Mouse (Mus musculus): ENCODE data around the gene Cul7. TPM values are rescaled to one million over a fixed set of nuclear protein-coding genes. Genes with fewer than 3 reads are reported as not detected.
A peak's percentile ranks its signal among the peaks of the same experiment; 100 is the strongest.

Cul7 gene
- total and polyA plus RNA-seq, 3 experiments, result 33.3 to 82.5 (median 68.1) TPM

DNA sequence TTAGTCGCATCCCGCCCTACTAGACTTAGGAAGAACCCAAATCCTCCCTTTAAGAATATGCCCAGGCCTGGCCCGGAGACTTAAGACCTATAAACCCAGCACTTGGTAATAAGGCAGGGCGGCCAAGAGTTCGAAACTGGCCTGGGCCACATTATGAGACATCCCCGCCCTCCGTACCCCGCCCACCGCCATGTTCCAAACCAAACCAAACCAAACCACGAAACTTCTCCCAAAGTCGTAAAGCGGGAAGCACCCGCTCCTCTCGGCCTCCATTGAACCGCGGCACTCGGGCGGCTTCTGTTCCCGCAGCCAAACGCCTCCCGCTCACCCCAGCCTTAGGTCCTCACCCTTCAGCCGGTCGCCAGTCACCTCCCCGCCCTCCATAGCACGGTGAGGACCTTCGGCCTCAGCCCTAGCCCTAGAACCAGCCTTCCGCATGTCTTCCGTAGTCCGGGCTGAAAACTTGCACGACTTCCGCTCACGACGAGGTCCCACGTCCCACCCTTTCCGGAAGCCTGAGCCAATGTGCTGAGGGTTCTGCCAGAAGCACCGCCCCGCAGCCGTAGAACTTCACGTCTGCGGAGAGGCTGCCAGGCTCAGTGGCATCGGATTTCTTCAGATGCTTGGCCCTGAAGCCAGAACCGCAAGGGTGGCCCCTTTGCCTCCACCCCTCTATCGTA lies 23.9 kb downstream of the Cul7 start, which contains the start of gene Rrp36:
Rrp36 (minus strand) TSS at position 503 of the 680 bp plus-strand sequence.
- peak; percentile 97 for TF ChIP-seq ELF1 (IDR thresholded peaks at IDR 0.05; ENCODE audit: low read depth, low read length)
- no peak for TF ChIP-seq JUN (IDR thresholded peaks at IDR 0.05; ENCODE audit: insufficient read depth, low read depth, low read length)
- TF ChIP-seq IRF4 (IDR thresholded peaks at IDR 0.05; ENCODE audit: low read depth, low read length), result no peak
- peak; percentile 47 for TF ChIP-seq NELFE (IDR thresholded peaks at IDR 0.05; ENCODE audit: low read depth, low read length)
- no peak for TF ChIP-seq ZC3H11A (IDR thresholded peaks at IDR 0.05; ENCODE audit: low read depth, low read length)
- peak; percentile 71; the same call in 1 of the 2 replicates for TF ChIP-seq ZMIZ1 (IDR thresholded peaks at IDR 0.05; ENCODE audit: low read depth, low read length)
- TF ChIP-seq POLR2AphosphoS2 (IDR thresholded peaks at IDR 0.05; ENCODE audit: low read depth, low read length), result peak; percentile 97
- TF ChIP-seq POLR2A (IDR thresholded peaks at IDR 0.05; ENCODE audit: low read depth, low read length), result peak; percentile 90
- TF ChIP-seq SIN3A (IDR thresholded peaks at IDR 0.05; ENCODE audit: low read length), result peak; percentile 90
- no peak for TF ChIP-seq CHD1 (IDR thresholded peaks at IDR 0.05; ENCODE audit: low read depth, low read length)
- TF ChIP-seq JUND (conservative IDR thresholded peaks at IDR 0.05; ENCODE audit: low read depth, low read length), result no peak
- peak; percentile 84 for TF ChIP-seq HCFC1 (IDR thresholded peaks at IDR 0.05; ENCODE audit: low read depth, low read length)
- TF ChIP-seq MAZ (IDR thresholded peaks at IDR 0.05; ENCODE audit: low read depth, low read length), result no peak
- no peak for TF ChIP-seq RCOR1 (conservative IDR thresholded peaks at IDR 0.05; ENCODE audit: low read depth, low read length)
- TF ChIP-seq MXI1 (IDR thresholded peaks at IDR 0.05; ENCODE audit: low read depth, low read length), result peak; percentile 95
- no peak for TF ChIP-seq ZNF384 (IDR thresholded peaks at IDR 0.05; ENCODE audit: low read depth, low read length)
- 0 out of 2 replicates have a peak, but pooled peaks have one; percentile 17 for TF ChIP-seq TBP (conservative IDR thresholded peaks at IDR 0.05; ENCODE audit: low read depth, low read length)
- Histone ChIP-seq H3K36me3 (replicated peaks in 1 of 2; ENCODE audit: control insufficient read depth in 1 of 2, insufficient read depth in 1 of 2, low read length in 1 of 2) (peaks cover 66 to 82% of the 10 kb centered on the region in 2 experiments), H3K9ac (ENCODE audit: insufficient read depth, low read depth) (peak within 1 kb of the TSS; percentile 45), H3K4me2 (ENCODE audit: insufficient read depth, low read depth, poor library complexity, severe bottlenecking) (peak within 1 kb of the TSS; percentile 90), H3K27me3 (replicated peaks) (no peaks in the 10 kb centered on the region), H3K4me1 (ENCODE audit: control insufficient read depth in 1 of 2, insufficient read depth in 2 of 2) (peaks cover 13 to 37% of the 10 kb centered on the region in 2 experiments), H3K4me3 (replicated peaks in 1 of 3; ENCODE audit: low read depth in 2 of 3, low read length in 2 of 3, poor library complexity in 1 of 3) (peak within 1 kb of the TSS; percentile 64 to 94 (median 81)), H3K79me2 (replicated peaks; ENCODE audit: control insufficient read depth, extremely low read depth, insufficient read depth, poor library complexity, severe bottlenecking) (peaks cover 31% of the 10 kb centered on the region), H3K27ac (ENCODE audit: insufficient read depth, low read depth) (peak within 1 kb of the TSS; percentile 35), H3K9me3 (replicated peaks; ENCODE audit: low read length) (peaks cover 7% of the 10 kb centered on the region)
- peak; percentile 94 for DNase-seq (ENCODE audit: extremely low read depth)
- in situ Hi-C loops (cut with MboI; ENCODE audit: low pct_ligation_motif_present, low pct_unique_long_range_greater_than_20kb, low sequenced_read_pairs) (no loop called here), dilution Hi-C loops (cut with MboI; ENCODE audit: extremely low pct_ligation_motif_present, extremely low pct_unique_long_range_greater_than_20kb, low sequenced_read_pairs) (no loop called here)

DNA sequence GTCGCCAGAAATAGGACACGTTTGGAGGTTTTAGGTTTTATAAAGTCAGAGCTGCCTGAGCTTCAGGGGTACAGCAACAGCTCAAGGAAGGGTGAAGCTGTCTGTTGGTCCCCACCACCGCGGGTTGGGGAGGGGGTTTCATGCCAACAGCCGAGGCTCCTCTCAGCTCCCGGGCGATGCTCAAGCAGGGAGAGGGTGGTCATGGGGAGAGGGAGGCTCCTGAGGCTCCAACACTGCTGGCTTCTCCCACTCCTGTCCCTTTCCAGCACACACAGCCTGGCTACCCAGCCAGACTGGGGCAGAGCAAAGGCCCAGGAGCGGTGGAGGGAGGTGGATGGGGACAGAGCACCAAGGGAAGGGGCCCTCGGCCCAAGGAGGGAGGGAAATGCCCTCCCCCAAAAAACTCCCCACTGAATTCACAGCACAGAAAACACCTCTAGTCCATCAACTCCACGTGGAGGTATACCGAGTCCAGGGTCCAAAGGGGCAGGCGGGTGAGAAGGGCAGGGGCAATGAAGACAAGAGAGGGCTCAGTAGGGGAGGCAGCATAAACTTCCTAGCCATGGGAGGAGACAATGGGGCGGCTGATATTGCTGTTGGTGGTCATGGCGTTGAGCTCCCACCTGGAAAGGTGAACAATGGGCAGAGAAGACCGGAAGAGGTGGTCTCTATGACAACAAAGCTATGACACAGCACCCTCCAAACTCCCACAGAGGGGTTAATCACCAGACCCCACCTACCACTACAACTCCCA lies 24.6 kb downstream of the Cul7 start:
- H3K36me3 ChIP-seq (replicated peaks in 1 of 2; ENCODE audit: control insufficient read depth in 1 of 2, insufficient read depth in 1 of 2, low read length in 1 of 2), result peaks cover 61 to 76% of the 10 kb centered on the region in 2 experiments
- TF ChIP-seq JUND (conservative IDR thresholded peaks at IDR 0.05; ENCODE audit: low read depth, low read length) (no peak), ZMIZ1 (IDR thresholded peaks at IDR 0.05; ENCODE audit: low read depth, low read length) (no peak), IRF4 (IDR thresholded peaks at IDR 0.05; ENCODE audit: low read depth, low read length) (no peak), POLR2AphosphoS2 (IDR thresholded peaks at IDR 0.05; ENCODE audit: low read depth, low read length) (no peak), TBP (conservative IDR thresholded peaks at IDR 0.05; ENCODE audit: low read depth, low read length) (no peak), NELFE (IDR thresholded peaks at IDR 0.05; ENCODE audit: low read depth, low read length) (no peak), MAZ (IDR thresholded peaks at IDR 0.05; ENCODE audit: low read depth, low read length) (no peak), RAD21 (IDR thresholded peaks at IDR 0.05; ENCODE audit: low read depth, low read length) (no peak), MAFK (IDR thresholded peaks at IDR 0.05; ENCODE audit: insufficient replicate concordance, low read length) (no peak), USF2 (conservative IDR thresholded peaks at IDR 0.05; ENCODE audit: low read depth, low read length) (no peak), UBTF (IDR thresholded peaks at IDR 0.05; ENCODE audit: low read depth, low read length) (no peak), PAX5 (IDR thresholded peaks at IDR 0.05; ENCODE audit: low read length) (no peak), E2F4 (IDR thresholded peaks at IDR 0.05; ENCODE audit: insufficient replicate concordance, low read depth, low read length) (no peak), CHD1 (IDR thresholded peaks at IDR 0.05; ENCODE audit: low read depth, low read length) (no peak), POLR2A (IDR thresholded peaks at IDR 0.05; ENCODE audit: low read depth, low read length) (no peak), RCOR1 (conservative IDR thresholded peaks at IDR 0.05; ENCODE audit: low read depth, low read length) (no peak), HCFC1 (IDR thresholded peaks at IDR 0.05; ENCODE audit: low read depth, low read length) (no peak), MAX (IDR thresholded peaks at IDR 0.05; ENCODE audit: low read length) (no peak), ZKSCAN1 (IDR thresholded peaks at IDR 0.05; ENCODE audit: borderline replicate concordance, low read depth, low read length) (no peak), KAT2A (IDR thresholded peaks at IDR 0.05; ENCODE audit: insufficient replicate concordance, low read length) (no peak)

More for the DNA sequence above, 24.6 kb downstream of the Cul7 start:
- Histone ChIP-seq H3K4me1 (ENCODE audit: control insufficient read depth in 1 of 2, insufficient read depth in 2 of 2) (peaks cover 13 to 44% of the 10 kb centered on the region in 2 experiments), H3K27me3 (replicated peaks) (no peaks in the 10 kb centered on the region), H3K79me2 (replicated peaks; ENCODE audit: control insufficient read depth, extremely low read depth, insufficient read depth, poor library complexity, severe bottlenecking) (peaks cover 39% of the 10 kb centered on the region), H3K9me3 (replicated peaks; ENCODE audit: low read length) (peaks cover 3% of the 10 kb centered on the region), H3K9ac (ENCODE audit: insufficient read depth, low read depth) (peak overlapping the region; percentile 33), H3K4me2 (ENCODE audit: insufficient read depth, low read depth, poor library complexity, severe bottlenecking) (peak overlapping the region; percentile 14; the same call in 1 of the 2 replicates), H3K27ac (ENCODE audit: insufficient read depth, low read depth) (peak overlapping the region; percentile 30), H3K4me3 (replicated peaks in 1 of 3; ENCODE audit: low read depth in 2 of 3, low read length in 2 of 3, poor library complexity in 1 of 3) (peak overlapping the region; percentile 18 to 94 (median 81))
- DNase-seq (ENCODE audit: extremely low read depth), result no peak
- in situ Hi-C loops (cut with MboI; ENCODE audit: low pct_ligation_motif_present, low pct_unique_long_range_greater_than_20kb, low sequenced_read_pairs) (no loop called here), dilution Hi-C loops (cut with MboI; ENCODE audit: extremely low pct_ligation_motif_present, extremely low pct_unique_long_range_greater_than_20kb, low sequenced_read_pairs) (no loop called here)

Data from CH12.LX (cell line).